Mouse (Mus musculus) hindbrain, embryonic 11.5 days (tissue): ENCODE results near the gene Mrm2. TPM values are rescaled to one million over a fixed set of nuclear protein-coding genes. Genes with fewer than 3 reads are reported as not detected.

Experiments used
- ATAC-seq: fragments of 200-750 bp; cut with Nextera tagmentation; 2 replicates; pipeline ENCODE4 v1.8.0; 2017; ENCODE audit warnings: mild to moderate bottlenecking, moderate TSS enrichment, moderate library complexity; ENCODE audit not compliant: low FRiP score
- DNase-seq: peaks from one replicate; pipeline ENCODE4 v3.0.0-alpha.2; 2015; ENCODE audit warnings: low spot score
- H3K27ac ChIP-seq: fragments of 300-500 bp; sonication (generic); 2 replicates; pipeline ENCODE4 v1.5.1; 2014; ENCODE audit warnings: mild to moderate bottlenecking, low read depth, low read length
- H3K27me3 ChIP-seq: fragments of 300-500 bp; sonication (generic); 2 replicates; pipeline ENCODE4 v1.6.1; 2014; ENCODE audit warnings: mild to moderate bottlenecking, low read length, moderate library complexity, mixed read lengths; ENCODE audit not compliant: control insufficient read depth, insufficient read depth
- H3K36me3 ChIP-seq: fragments of 300-500 bp; sonication (generic); 2 replicates; pipeline ENCODE4 v1.6.1; 2014; ENCODE audit warnings: mild to moderate bottlenecking, low read length, moderate library complexity, mixed read lengths; ENCODE audit not compliant: control insufficient read depth, insufficient read depth
- H3K4me1 ChIP-seq: fragments of 300-500 bp; sonication (generic); replicated peaks from 2 replicates; pipeline ENCODE4 v1.6.1; 2014; ENCODE audit warnings: low read length, mixed read lengths; ENCODE audit not compliant: control insufficient read depth, insufficient read depth
- H3K4me2 ChIP-seq: fragments of 300-500 bp; sonication (generic); replicated peaks from 2 replicates; pipeline ENCODE4 v1.6.1; 2014; ENCODE audit warnings: mild to moderate bottlenecking, low read depth, low read length
- H3K4me3 ChIP-seq: fragments of 300-500 bp; sonication (generic); 2 replicates; pipeline ENCODE4 v1.5.1; 2014; ENCODE audit warnings: low read depth, low read length
- H3K9ac ChIP-seq: fragments of 300-500 bp; sonication (generic); 2 replicates; pipeline ENCODE4 v1.6.1; 2014; ENCODE audit warnings: low read depth, low read length
- H3K9me3 ChIP-seq: fragments of 300-500 bp; sonication (generic); 2 replicates; pipeline ENCODE4 v1.6.1; 2016; ENCODE audit warnings: low read length; ENCODE audit not compliant: control insufficient read depth
- WGBS: fragments of 180-500 bp; shearing (Covaris S2); extraction: QIAGEN DNeasy Blood & Tissue Kit; methylation state at CpG from one replicate; pipeline ENCODE4 v1.1.7; 2014; 5-methylcytosine and 5-hydroxymethylcytosine counted together
- polyA plus RNA-seq: library from polyadenylated mRNA; unstranded; fragments of >200 nt; fragmentation: Nextera tagmentation; extraction: Ambion mirVana; gene quantifications from 2 replicates; pipeline ENCODE4 v1.2.1, GENCODE M21; 2014

Mrm2 gene
- polyA plus RNA-seq: 21.9 and 22.0 TPM in 2 replicates

DNA sequence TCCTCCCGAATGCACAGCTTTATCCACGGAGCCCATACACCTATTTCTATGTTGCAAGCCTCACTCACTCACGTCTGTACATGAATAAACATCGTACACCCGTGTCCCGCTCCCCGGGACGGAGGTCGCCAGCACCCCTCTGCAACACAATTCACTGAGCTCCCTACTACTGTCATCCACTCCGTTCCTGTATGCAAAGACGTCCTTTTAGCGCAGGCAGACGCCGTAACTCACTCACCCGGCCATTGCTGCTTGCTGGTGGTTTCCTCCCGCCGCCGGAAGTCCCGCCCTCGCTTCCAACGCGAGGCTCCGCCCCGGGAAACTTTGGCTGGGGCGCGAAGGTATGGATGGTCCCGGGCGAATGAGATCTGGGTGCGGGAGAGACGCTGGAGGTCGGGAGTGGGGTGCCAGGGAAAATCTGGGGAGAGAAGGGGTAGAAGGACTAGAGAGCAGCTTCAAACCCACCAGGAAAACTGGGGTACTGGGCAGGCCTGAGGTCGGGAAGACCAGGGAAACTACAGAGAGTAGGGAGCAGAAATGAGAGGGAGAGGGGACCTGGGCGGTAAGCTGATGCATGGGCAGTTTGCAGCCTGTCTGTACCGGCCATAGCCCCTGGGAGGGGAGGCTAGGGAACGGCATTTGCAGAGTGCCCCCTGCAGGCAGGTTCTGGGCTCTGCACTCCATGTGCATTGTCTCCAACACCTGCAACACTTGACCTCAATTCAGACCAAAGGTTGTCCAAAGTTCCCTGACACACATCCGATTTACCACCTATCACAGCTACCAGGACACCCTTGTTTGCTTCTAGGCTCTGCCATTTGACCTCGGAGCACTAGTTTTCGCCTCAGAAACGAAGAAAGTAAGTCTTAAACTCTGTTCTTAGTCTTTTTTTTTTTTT lies at the start of gene Mrm2:
TSS of gene Mrm2 (minus strand) at position 284 of the 898 bp plus-strand sequence.
- WGBS: 1% methylated on average over 39 of the region's 39 CpGs
- peak within 1 kb of the TSS; percentile 88 for H3K27ac ChIP-seq
- H3K4me2 ChIP-seq: peak within 1 kb of the TSS; percentile 66
- H3K4me1 ChIP-seq: 0 out of 2 replicates have a peak, but pooled peaks cover 6% of the 10 kb centered on the region
- H3K36me3 ChIP-seq: no peaks in the 10 kb centered on the region
- peak within 1 kb of the TSS; percentile 75 for H3K9ac ChIP-seq
- H3K27me3 ChIP-seq: no peaks in the 10 kb centered on the region
- H3K9me3 ChIP-seq: no peaks in the 10 kb centered on the region
- peak within 1 kb of the TSS; percentile 57 for H3K4me3 ChIP-seq
- DNase-seq (peak; percentile 91), ATAC-seq (peak; percentile 81)

GRCm38 (mm10) chr5:140381156-140381555 lies 49.5 kb upstream of the Mrm2 start:
- no peak for DNase-seq
- ATAC-seq: no peak
- WGBS: 90% methylated on average over 7 of the region's 7 CpGs

GRCm38 (mm10) chr5:140379299-140379698 lies 47.6 kb upstream of the Mrm2 start:
- no peak for ATAC-seq
- Histone ChIP-seq H3K4me3 (no peak overlapping the region), H3K27me3 (no peaks in the 10 kb centered on the region), H3K9ac (no peak overlapping the region), H3K36me3 (no peaks in the 10 kb centered on the region), H3K4me1 (no peaks in the 10 kb centered on the region), H3K27ac (no peak overlapping the region), H3K9me3 (no peaks in the 10 kb centered on the region), H3K4me2 (no peak overlapping the region)
- no peak for DNase-seq
- WGBS: 79% methylated on average over 6 of the region's 6 CpGs

More at GRCm38 (mm10) chr5:140381156-140381555, 49.5 kb upstream of the Mrm2 start:
- no peak overlapping the region for H3K9ac ChIP-seq
- H3K9me3 ChIP-seq: no peaks in the 10 kb centered on the region
- no peaks in the 10 kb centered on the region for H3K4me1 ChIP-seq
- no peak overlapping the region for H3K27ac ChIP-seq
- no peaks in the 10 kb centered on the region for H3K27me3 ChIP-seq
- H3K4me3 ChIP-seq: no peak overlapping the region
- H3K4me2 ChIP-seq: no peak overlapping the region
- H3K36me3 ChIP-seq: no peaks in the 10 kb centered on the region

DNA sequence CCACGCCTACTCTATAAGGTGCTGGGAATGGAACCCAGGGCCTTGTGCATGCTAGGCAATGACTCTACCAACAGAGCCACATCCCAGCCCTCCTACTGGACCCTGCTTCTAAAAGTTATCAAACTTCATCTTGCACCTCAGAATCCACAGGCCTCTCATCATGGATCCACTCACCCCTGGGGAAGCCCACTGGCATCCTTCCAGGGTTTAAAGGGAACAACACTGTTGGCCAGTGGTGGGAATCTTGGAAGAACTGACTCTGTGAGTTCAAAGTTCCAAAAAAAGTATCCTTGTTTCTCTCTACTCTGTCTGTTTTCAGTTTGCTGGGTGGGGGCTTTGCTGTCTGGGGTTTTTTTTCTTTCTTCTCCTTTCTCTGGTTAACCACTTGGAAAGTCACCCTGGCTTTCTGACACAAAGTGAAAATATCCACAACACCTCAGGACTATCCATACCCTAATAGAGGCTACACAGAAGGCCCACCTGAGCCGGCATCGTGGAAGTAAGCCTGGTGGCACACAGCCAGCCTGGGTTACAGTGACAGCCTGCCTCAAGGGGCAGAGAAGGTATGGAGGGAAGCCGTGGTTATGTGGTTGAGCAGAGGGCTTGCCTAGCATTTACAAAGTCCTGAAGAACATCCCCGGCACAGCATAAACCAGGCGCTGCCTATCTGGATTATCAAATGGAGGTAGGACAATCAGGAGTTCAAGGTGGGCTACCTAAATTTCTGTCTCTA lies 46.6 kb upstream of the Mrm2 start:
- no peak overlapping the region for H3K9ac ChIP-seq
- ATAC-seq (no peak), DNase-seq (no peak)
- H3K9me3 ChIP-seq: no peaks in the 10 kb centered on the region
- H3K27me3 ChIP-seq: no peaks in the 10 kb centered on the region
- H3K4me2 ChIP-seq: no peak overlapping the region
- H3K4me1 ChIP-seq: no peaks in the 10 kb centered on the region
- H3K27ac ChIP-seq: no peak overlapping the region
- 91% methylated on average over 6 of the region's 6 CpGs for WGBS
- H3K36me3 ChIP-seq: no peaks in the 10 kb centered on the region
- no peak overlapping the region for H3K4me3 ChIP-seq

DNA sequence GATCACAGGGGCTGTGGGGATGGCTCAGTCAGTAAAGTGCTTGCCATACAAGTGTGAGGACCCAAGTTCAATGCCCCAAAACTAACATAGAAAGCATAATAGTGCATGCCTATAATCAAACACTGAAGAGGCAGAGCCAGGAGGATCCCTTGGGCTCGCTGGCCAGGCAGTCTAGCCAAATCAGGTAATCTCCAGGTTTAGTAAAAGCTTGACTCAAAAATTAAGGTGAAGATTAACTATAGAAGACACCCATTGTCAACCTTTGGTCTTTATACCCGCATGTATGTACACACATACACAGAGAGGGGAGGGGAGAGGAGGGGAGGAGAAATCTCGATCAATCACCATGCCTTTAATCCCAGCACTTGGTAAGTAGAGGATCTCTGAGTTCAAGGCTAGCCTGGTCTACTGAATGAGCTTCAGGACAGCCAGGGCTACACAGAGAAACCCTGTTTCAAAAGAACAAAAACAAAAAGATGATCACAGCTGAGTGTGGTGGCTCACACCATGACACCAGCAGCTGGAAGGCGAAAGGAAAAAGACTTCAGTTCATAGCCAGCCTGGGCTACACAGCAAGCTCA lies 43.6 kb upstream of the Mrm2 start:
- Histone ChIP-seq H3K27ac (no peak overlapping the region), H3K4me1 (no peaks in the 10 kb centered on the region), H3K4me2 (no peak overlapping the region), H3K27me3 (no peaks in the 10 kb centered on the region), H3K36me3 (no peaks in the 10 kb centered on the region), H3K9ac (no peak overlapping the region), H3K4me3 (no peak overlapping the region), H3K9me3 (no peaks in the 10 kb centered on the region)
- DNase-seq (no peak), ATAC-seq (no peak)
- 91% methylated on average over 4 of the region's 4 CpGs for WGBS

- Histone ChIP-seq H3K9me3 (no peaks in the 10 kb centered on the region), H3K27ac (no peak overlapping the region), H3K4me1 (no peaks in the 10 kb centered on the region), H3K4me3 (no peak overlapping the region), H3K27me3 (no peaks in the 10 kb centered on the region), H3K36me3 (no peaks in the 10 kb centered on the region), H3K9ac (no peak overlapping the region), H3K4me2 (no peak overlapping the region)
- DNase-seq: no peak
- WGBS: 58% methylated on average over 3 of the region's 3 CpGs
- no peak for ATAC-seq
These were observed 42.5 kb upstream of the Mrm2 start for GRCm38 (mm10) chr5:140374226-140374625.

DNA sequence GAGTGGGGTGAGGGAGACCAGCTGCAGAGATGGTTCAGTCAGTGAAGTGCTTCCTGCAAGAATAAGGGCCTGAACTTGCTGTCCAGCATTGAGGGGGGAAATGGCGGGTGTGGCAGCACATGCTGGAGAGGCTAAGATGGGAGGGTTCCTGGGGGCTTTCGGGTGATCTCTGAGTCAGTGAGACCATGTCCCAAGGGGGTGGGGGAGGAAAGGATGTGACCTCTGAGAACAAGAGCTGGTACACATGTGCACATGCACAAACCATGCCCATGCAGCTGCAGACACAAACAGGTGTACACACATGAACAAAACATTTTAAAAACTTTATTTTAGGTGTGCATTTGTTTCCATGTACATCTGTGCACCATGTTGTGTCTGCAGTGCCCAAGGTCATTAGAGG lies 42.0 kb upstream of the Mrm2 start:
- H3K27me3 ChIP-seq: no peaks in the 10 kb centered on the region
- H3K9me3 ChIP-seq: no peaks in the 10 kb centered on the region
- DNase-seq: no peak
- 87% methylated on average over 2 of the region's 2 CpGs for WGBS
- H3K4me3 ChIP-seq: no peak overlapping the region
- H3K4me2 ChIP-seq: no peak overlapping the region
- H3K36me3 ChIP-seq: no peaks in the 10 kb centered on the region
- H3K9ac ChIP-seq: no peak overlapping the region
- no peak overlapping the region for H3K27ac ChIP-seq
- ATAC-seq: no peak
- H3K4me1 ChIP-seq: no peaks in the 10 kb centered on the region

DNA sequence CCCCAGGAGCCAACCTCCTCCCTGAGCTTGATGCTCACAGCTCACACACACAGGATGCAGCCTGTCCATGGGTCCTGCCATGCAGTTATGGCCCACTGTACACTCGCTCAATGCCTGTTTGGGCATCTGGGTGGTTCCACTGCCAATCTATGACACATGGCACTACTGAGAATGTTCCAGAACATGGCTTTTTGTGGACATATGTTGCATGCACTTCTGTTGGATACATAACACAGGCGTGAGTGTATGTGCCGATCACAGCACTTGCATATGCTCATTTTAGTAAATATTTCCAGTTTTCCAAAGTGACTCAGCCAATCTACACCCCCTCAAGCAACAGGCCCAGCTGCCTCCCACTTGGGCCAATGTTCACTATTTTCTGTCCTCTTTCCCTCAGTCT lies 40.0 kb upstream of the Mrm2 start:
- Histone ChIP-seq H3K9ac (no peak overlapping the region), H3K4me2 (no peak overlapping the region), H3K4me3 (no peak overlapping the region), H3K36me3 (no peaks in the 10 kb centered on the region), H3K27me3 (no peaks in the 10 kb centered on the region), H3K27ac (no peak overlapping the region), H3K4me1 (no peaks in the 10 kb centered on the region), H3K9me3 (no peaks in the 10 kb centered on the region)
- WGBS: 99% methylated on average over 3 of the region's 3 CpGs
- DNase-seq: no peak
- ATAC-seq: no peak
